Mouse (Mus musculus): ENCODE results near the gene Chst3. TPM values are rescaled to one million over a fixed set of nuclear protein-coding genes. Genes with fewer than 3 reads are reported as not detected.
"Not testable (repeated sequence)": the region's sequence is repeated elsewhere in the genome, so short reads cannot be mapped to it uniquely, and the experiment has no call there.

The Chst3 gene
- polyA plus RNA-seq, 1 experiment from 2014 or later, result 1.3 TPM

GRCm38 (mm10) chr10:60221571-60222259 is 2.7 kb upstream of the Chst3 start:
- not testable (repeated sequence) for DNase-seq (ENCODE audit: low spot score); H3K4me2 ChIP-seq (ENCODE audit: low read depth, low read length); ATAC-seq (ENCODE audit: low read depth); H3K9me3 ChIP-seq (ENCODE audit: control insufficient read depth, low read length); H3K9ac ChIP-seq (ENCODE audit: low read depth, low read length); H3K27ac ChIP-seq (replicated peaks; ENCODE audit: low read depth, low read length); H3K27me3 ChIP-seq (replicated peaks; ENCODE audit: control insufficient read depth, insufficient read depth, low read length); H3K36me3 ChIP-seq (ENCODE audit: control insufficient read depth, insufficient read depth, low read length); H3K4me3 ChIP-seq (ENCODE audit: low read depth, low read length)
- H3K4me1 ChIP-seq (ENCODE audit: control insufficient read depth, insufficient read depth, low read length), result peaks cover 14% of the 10 kb centered on the region
- 86% methylated on average over 5 of the region's 5 CpGs for WGBS

- 77% methylated on average over 4 of the region's 4 CpGs for WGBS
These were observed 1.5 kb upstream of the Chst3 start for GRCm38 (mm10) chr10:60220607-60221006.

GRCm38 (mm10) chr10:60220042-60220523 is 1.0 kb upstream of the Chst3 start:
- WGBS, result 76% methylated on average over 5 of the region's 5 CpGs
- H3K27me3 ChIP-seq (replicated peaks; ENCODE audit: control insufficient read depth, insufficient read depth, low read length), result no peaks in the 10 kb centered on the region
- no peak for ATAC-seq (ENCODE audit: low read depth)
- H3K9me3 ChIP-seq (ENCODE audit: control insufficient read depth, low read length), result no peaks in the 10 kb centered on the region
- no peak overlapping the region; the same call in 1 of the 2 replicates for H3K9ac ChIP-seq (ENCODE audit: low read depth, low read length)
- no peak overlapping the region for H3K4me3 ChIP-seq (ENCODE audit: low read depth, low read length)
- H3K4me2 ChIP-seq (ENCODE audit: low read depth, low read length), result peak overlapping the region; percentile 81
- DNase-seq (ENCODE audit: low spot score), result no peak
- no peaks in the 10 kb centered on the region for H3K36me3 ChIP-seq (ENCODE audit: control insufficient read depth, insufficient read depth, low read length)
- peaks cover 22% of the 10 kb centered on the region for H3K4me1 ChIP-seq (ENCODE audit: control insufficient read depth, insufficient read depth, low read length)
- H3K27ac ChIP-seq (replicated peaks; ENCODE audit: low read depth, low read length), result no peak overlapping the region

More at GRCm38 (mm10) chr10:60220607-60221006, 1.5 kb upstream of the Chst3 start:
- Histone ChIP-seq H3K4me3 (ENCODE audit: low read depth, low read length) (no peak overlapping the region), H3K4me2 (ENCODE audit: low read depth, low read length) (peak overlapping the region; percentile 81), H3K9ac (ENCODE audit: low read depth, low read length) (no peak overlapping the region), H3K9me3 (ENCODE audit: control insufficient read depth, low read length) (no peaks in the 10 kb centered on the region), H3K27me3 (replicated peaks; ENCODE audit: control insufficient read depth, insufficient read depth, low read length) (no peaks in the 10 kb centered on the region), H3K36me3 (ENCODE audit: control insufficient read depth, insufficient read depth, low read length) (no peaks in the 10 kb centered on the region), H3K4me1 (ENCODE audit: control insufficient read depth, insufficient read depth, low read length) (peaks cover 18% of the 10 kb centered on the region), H3K27ac (replicated peaks; ENCODE audit: low read depth, low read length) (no peak overlapping the region)
- DNase-seq (ENCODE audit: low spot score) (no peak), ATAC-seq (ENCODE audit: low read depth) (no peak)

- Histone ChIP-seq H3K36me3 (ENCODE audit: control insufficient read depth, insufficient read depth, low read length) (no peaks in the 10 kb centered on the region), H3K27me3 (replicated peaks; ENCODE audit: control insufficient read depth, insufficient read depth, low read length) (no peaks in the 10 kb centered on the region), H3K4me1 (ENCODE audit: control insufficient read depth, insufficient read depth, low read length) (peaks cover 24% of the 10 kb centered on the region), H3K9me3 (ENCODE audit: control insufficient read depth, low read length) (no peaks in the 10 kb centered on the region), H3K4me2 (ENCODE audit: low read depth, low read length) (peak overlapping the region; percentile 81), H3K4me3 (ENCODE audit: low read depth, low read length) (peak overlapping the region; percentile 73), H3K27ac (replicated peaks; ENCODE audit: low read depth, low read length) (peak overlapping the region; percentile 86), H3K9ac (ENCODE audit: low read depth, low read length) (peak overlapping the region; percentile 84)
- 4% methylated on average over 18 of the region's 18 CpGs for WGBS
- no peak; the same call in 1 of the 2 replicates for ATAC-seq (ENCODE audit: low read depth)
- DNase-seq (ENCODE audit: low spot score), result no peak
These were observed 948 bp downstream of the Chst3 start for GRCm38 (mm10) chr10:60218033-60218590.

- no peak overlapping the region for H3K9ac ChIP-seq (ENCODE audit: low read depth, low read length)
- WGBS, result 87% methylated on average over 11 of the region's 11 CpGs
- H3K4me2 ChIP-seq (ENCODE audit: low read depth, low read length), result no peak overlapping the region
- no peak overlapping the region for H3K4me3 ChIP-seq (ENCODE audit: low read depth, low read length)
- H3K4me1 ChIP-seq (ENCODE audit: control insufficient read depth, insufficient read depth, low read length), result peaks cover 36% of the 10 kb centered on the region
- no peaks in the 10 kb centered on the region for H3K27me3 ChIP-seq (replicated peaks; ENCODE audit: control insufficient read depth, insufficient read depth, low read length)
- no peaks in the 10 kb centered on the region for H3K9me3 ChIP-seq (ENCODE audit: control insufficient read depth, low read length)
- ATAC-seq (ENCODE audit: low read depth) (no peak), DNase-seq (ENCODE audit: low spot score) (no peak)
- H3K27ac ChIP-seq (replicated peaks; ENCODE audit: low read depth, low read length), result no peak overlapping the region
- no peaks in the 10 kb centered on the region for H3K36me3 ChIP-seq (ENCODE audit: control insufficient read depth, insufficient read depth, low read length)
These were observed 2.5 kb downstream of the Chst3 start for GRCm38 (mm10) chr10:60216331-60217095.

- ATAC-seq (ENCODE audit: low read depth) (no peak), DNase-seq (ENCODE audit: low spot score) (no peak)
- H3K27ac ChIP-seq (replicated peaks; ENCODE audit: low read depth, low read length), result 0 out of 2 replicates have a peak overlapping the region, but pooled peaks have one; percentile 21
- 62% methylated on average over 14 of the region's 14 CpGs for WGBS
- H3K27me3 ChIP-seq (replicated peaks; ENCODE audit: control insufficient read depth, insufficient read depth, low read length), result no peaks in the 10 kb centered on the region
- H3K9me3 ChIP-seq (ENCODE audit: control insufficient read depth, low read length), result no peaks in the 10 kb centered on the region
- no peaks in the 10 kb centered on the region for H3K36me3 ChIP-seq (ENCODE audit: control insufficient read depth, insufficient read depth, low read length)
- no peak overlapping the region for H3K9ac ChIP-seq (ENCODE audit: low read depth, low read length)
- peaks cover 35% of the 10 kb centered on the region for H3K4me1 ChIP-seq (ENCODE audit: control insufficient read depth, insufficient read depth, low read length)
- H3K4me2 ChIP-seq (ENCODE audit: low read depth, low read length), result no peak overlapping the region
- H3K4me3 ChIP-seq (ENCODE audit: low read depth, low read length), result no peak overlapping the region
These were observed 3.7 kb downstream of the Chst3 start for GRCm38 (mm10) chr10:60215077-60215960.

GRCm38 (mm10) chr10:60212589-60213379 is 6.3 kb downstream of the Chst3 start:
- no peaks in the 10 kb centered on the region for H3K9me3 ChIP-seq (ENCODE audit: control insufficient read depth, low read length)
- peak; percentile 32; the same call in 1 of the 2 replicates for ATAC-seq (ENCODE audit: low read depth)
- H3K27me3 ChIP-seq (replicated peaks; ENCODE audit: control insufficient read depth, insufficient read depth, low read length), result no peaks in the 10 kb centered on the region
- DNase-seq (ENCODE audit: low spot score), result peak; percentile 57
- 0 out of 2 replicates have a peak overlapping the region, but pooled peaks have one; percentile 0 for H3K9ac ChIP-seq (ENCODE audit: low read depth, low read length)
- peaks cover 38% of the 10 kb centered on the region for H3K4me1 ChIP-seq (ENCODE audit: control insufficient read depth, insufficient read depth, low read length)
- WGBS, result 38% methylated on average over 11 of the region's 11 CpGs
- no peak overlapping the region for H3K4me3 ChIP-seq (ENCODE audit: low read depth, low read length)
- H3K36me3 ChIP-seq (ENCODE audit: control insufficient read depth, insufficient read depth, low read length), result no peaks in the 10 kb centered on the region
- peak overlapping the region; percentile 13 for H3K27ac ChIP-seq (replicated peaks; ENCODE audit: low read depth, low read length)
- H3K4me2 ChIP-seq (ENCODE audit: low read depth, low read length), result no peak overlapping the region
